Mouse (Mus musculus) adipocyte (in vitro differentiated cells): ENCODE measurements at regions not wholly inside any gene's neighbourhood (a gene's known extent, or its start where the extent isn't known, plus 50 kb on each side); places are given as distances from the start of the nearest gene placed in this dataset.

Experiments
- DNase-seq: peaks from one replicate; pipeline ENCODE4 v3.0.0-alpha.2; 2016; ENCODE audit warnings: low spot score

DNA sequence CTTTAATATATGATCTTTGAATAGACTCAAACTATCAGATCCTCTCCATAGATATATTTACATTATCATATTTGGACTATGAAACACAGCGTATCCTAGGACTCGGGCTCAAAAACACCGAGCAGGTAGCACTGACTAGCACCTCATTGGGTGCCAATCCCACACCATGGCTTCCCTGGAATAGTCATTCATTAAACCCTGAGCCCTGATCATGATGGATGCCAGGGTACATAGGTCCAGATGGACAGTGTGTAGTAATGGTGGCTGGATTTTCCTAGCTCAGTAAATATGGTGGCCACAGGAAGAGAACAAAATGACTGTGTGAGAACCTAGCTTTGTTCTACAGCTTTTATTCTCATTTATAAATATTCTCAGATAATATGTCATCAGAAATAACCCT is 390.1 kb upstream of the Nr2f2 start:
- no peak for DNase-seq

DNA sequence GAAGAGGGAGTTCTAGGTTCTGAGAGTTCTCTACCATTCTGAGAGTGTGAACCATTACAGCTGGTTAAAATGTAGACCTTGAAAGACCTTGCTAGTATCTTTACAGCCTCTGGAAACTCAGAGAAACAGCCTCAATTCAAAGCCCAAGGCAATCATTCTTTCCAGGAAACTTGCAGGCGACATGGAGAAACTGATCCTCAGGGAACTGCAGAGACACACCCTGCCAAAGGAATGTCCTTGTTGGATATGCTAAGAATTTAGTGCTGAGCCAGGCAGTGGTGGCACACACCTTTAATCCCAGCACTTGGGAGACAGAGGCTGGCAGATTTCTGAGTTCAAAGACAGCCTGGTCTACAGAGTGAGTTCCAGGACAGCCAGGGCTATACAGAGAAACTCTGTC is 388.3 kb upstream of the Nr2f2 start:
- no peak for DNase-seq

DNA sequence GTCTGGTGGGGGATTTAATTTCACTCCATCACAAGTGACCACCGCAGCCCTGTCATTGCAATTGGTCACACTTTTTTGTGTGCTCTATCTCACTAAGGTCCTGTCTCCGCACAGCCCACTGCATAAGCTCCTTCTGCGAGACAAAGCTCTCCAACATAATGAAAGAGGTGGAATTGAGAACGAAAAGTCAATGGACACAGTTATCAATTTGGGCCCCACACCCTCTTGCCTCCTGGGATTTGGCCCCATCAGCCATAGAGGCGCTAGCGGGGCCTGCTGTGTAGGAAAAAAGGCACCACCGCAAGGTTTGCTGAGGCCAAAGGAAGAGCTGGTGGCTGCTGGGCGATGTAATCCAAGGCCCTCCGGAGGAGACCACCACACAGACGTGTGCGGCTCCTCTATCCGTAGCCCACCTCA is 386.3 kb upstream of the Nr2f2 start:
- DNase-seq = no peak

DNA sequence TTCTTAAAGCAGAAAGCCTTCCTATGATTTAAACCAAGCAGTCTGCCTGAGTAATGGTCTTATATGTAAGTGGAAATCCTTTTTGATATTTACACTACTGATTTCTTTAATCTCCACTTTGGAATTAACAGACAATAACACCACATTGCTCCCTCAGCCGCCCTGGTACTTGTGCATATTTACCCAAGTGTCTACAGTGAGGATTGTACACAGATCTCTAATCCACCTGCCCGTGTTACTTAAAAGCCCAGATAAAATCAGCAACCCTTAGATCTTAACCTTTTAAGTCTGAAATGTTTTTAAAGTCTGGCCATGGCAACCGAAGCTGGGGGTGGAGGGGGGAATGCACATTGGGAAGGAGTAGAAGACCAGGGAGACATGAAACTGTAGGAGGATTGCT is 382.3 kb upstream of the Nr2f2 start:
- DNase-seq = no peak

DNA sequence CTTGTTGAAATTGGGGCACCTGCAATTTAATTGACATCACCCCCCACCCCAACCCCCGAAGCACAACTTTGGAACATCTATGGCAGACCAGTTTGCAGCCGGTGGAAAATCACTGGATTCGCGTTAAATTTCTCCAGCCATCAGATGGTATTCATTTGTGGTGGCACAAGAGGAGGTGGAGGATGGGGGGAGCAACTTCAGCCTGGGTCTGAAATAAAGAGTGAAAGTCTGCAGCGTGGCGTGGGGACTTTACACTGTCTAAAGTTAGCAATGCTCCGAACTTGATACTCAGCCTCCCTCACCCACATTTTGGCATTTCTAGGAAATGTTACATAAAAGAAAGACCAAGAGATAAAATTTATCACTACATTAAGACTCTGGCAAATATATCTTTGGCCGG is 381.8 kb upstream of the Nr2f2 start:
- no peak for DNase-seq

DNA sequence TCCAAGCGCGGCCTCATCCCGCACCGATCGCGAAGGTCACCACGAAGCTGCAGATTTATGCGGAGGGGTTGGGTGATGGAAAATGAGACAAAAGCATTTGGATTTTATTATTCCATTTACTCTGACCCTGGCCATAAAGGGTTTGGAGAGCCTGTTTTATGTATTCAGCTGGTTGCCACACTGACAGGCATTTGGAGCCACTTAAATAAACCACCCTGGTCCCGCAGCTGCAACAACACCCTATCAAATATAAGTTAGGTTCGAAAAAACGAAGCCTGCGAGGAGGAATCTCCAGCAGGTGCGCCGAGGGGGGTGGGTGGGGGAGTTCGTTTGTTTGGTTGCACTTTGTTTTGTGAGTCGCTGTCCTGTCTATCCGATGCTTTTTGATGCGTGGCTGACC is 377.8 kb upstream of the Nr2f2 start:
- DNase-seq = no peak

DNA sequence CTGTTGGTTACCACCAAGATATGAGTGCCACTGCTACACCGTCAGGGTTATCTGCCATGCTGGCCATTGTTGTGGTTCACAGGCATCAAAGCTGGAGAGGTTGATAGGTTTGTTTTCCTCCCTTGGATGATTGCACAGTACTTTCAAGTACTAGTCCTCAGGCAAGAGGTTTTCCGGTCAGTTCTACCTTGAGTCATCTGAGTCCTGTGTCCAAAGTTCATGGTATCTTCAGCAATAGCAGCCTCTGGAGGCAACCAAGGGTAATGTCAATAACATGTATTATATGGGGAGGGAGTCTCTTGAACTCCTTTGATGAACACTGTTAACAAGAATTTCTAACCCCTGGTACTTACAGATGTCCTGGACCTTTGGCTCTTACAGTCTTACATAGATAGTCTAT is 369.1 kb upstream of the Nr2f2 start:
- DNase-seq = no peak

DNA sequence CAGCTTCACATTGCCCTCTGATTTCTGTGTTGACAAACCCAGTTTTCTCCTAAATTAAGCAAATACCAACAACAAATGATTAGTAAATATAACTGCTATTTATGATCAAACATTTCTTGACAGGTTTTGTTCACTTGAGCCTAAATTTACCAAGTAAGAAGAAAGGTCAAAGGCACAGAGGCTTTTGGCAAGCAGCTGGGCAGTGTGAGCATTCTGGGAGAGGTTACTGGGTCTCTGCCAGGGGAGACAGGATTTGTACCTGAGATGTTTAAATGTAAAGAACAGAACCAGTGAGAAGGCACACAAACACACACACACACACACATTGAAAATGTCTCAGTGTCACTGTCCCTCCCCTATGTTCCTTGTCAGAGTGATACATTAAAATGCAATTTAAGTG is 367.0 kb upstream of the Nr2f2 start:
- DNase-seq = peak; percentile 62

DNA sequence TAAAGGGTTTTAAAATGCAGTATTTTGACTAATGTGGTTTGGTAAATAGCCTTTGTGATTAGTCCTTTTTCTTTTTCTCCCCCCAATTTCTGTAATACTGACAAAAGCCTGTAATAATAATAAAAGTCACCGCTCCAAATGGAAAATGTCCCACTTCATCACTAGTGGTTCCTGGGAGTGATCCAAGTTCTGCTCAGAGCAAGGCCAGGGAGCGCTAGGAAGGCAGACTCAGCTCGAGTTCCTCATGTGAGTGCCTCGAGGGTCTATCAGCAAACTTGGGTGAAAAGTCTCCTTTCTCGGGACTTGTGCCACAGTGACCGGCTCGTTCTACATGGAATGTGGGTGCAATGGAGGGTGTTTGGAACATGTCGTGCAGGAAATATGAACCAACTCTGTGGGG is 363.4 kb upstream of the Nr2f2 start:
- DNase-seq = no peak

DNA sequence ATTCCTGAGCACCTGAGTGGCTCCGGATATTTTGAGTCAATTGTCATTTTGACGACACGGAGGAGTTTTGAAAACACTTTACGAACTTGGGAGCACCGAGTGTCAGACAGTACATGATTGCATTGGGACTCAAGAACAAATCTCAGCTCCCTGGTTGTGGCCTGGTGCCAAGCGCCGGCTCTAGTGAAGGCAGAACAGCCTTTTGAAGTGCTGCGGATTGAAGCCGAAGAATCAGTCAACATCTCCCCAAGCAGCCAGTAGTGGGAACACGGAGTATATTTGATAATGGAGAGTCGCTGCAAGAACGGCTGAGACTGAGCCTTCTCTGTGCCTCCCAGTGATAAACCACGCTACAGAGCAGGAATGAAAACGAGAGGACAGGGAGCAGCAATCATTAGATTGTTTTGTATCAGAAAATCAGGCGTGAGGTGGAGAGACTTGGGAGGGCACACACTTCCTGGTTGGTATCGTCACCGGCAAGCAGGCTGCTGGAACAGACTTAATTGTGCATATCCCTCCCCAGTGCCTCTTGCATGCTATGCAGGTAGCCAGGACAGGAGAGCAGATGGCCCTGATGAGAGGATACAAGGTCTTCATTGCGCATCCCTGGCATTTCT is 351.7 kb upstream of the Nr2f2 start:
- no peak for DNase-seq

DNA sequence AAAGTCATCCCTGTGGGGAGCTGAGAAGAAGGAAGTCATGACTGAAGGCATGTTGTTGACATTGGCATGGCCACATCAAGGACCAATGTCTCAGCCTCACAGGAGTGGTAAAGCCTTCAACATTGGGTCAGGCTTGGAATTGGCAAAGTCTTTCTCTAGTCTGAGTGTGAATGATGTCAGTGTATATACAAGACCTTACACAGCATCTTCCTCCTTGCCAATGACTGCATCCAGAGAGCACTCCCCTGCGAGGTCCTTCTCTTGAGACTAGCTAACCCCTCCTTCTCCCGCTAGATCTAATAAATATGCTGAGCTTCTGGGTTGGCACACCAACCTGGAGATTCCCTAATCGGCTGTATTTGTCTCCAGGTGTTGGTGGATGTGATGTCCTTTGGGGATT is 351.1 kb upstream of the Nr2f2 start:
- no peak for DNase-seq

DNA sequence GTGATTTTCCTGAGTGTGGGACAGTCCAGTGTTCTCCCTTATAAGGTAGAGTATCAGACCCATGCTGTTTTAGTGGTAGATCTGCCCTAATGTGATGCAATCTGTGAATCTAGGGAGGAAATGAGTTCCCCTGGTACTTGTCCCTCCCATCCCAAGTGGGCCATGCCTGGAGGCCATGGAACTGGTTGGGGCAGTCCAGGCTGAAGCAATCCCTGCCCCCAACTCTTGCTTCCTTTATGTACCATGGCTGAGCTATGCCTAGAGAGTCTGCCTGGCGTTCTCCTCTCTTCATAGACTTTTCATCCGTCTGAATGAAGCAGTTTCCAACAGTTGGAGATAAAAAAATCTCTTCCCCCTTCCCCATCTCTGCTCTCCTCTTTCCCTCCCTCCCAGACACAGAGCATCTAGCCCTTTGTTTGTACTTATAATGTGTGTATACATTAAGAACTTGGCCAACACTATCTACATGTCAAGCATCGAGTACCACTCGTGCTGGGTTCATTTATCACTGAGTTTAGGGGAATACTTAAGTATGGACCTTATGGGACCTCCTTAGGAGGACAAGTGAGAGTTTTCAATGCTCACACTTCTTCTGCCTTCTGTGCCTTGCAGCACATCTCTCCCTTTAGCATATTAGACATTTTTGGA is 350.4 kb upstream of the Nr2f2 start:
- no peak for DNase-seq

DNA sequence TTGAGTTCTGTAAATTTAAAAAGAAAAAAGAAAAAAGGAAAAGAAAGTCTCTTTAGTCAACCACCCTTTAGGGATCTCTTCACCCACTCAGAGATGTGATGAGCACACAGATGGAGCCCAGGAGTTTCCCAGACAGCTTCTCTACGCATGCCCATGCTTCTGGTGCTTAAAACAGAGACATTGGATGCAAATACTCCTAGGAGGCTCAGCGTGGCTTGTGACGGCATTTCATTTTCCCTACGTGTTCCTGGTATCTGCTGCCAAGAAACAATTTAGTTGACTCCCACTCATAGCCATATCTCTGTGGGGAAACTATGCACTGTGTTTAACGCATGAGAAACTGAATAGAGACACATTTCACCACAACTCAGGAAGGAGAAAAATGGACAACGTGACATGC is 345.6 kb upstream of the Nr2f2 start:
- DNase-seq = no peak

DNA sequence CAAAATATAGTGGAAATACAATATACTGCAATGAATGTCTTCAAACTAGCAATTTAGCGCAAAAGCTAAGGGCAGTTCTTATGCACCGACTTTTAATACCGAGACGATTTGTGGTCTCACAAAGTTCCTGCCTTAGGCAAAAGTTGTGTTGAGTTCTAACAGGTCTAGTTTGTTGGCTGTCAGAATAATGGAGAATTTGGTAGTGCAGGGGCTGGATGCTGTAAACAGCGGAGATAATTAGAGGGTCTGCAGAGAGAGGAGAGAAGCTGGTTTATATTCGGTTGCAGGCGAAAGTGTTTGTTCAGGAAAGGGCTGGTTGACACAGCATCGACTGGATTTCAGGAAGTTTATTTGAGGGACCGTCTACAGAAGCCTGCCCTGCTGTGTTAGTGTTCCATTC is 339.7 kb upstream of the Nr2f2 start:
- no peak for DNase-seq

DNA sequence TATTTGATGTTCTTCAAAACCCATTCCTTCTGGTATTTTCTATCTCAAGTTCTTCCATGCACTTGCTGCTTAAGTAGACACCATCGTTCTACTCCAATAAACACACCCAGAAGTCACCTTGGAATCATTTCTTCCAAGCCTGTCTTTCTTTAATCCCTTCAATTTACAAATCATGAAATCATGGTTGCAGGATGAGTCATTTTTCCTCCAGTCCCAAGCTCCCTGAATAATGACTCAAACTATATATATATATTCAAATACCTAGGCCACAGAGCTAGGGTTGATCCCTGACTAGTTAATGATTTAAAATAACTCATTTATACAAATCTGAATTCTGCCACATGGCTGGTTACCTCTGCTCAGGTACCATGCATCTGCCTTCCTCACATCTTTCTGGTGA is 337.2 kb upstream of the Nr2f2 start:
- DNase-seq = no peak

DNA sequence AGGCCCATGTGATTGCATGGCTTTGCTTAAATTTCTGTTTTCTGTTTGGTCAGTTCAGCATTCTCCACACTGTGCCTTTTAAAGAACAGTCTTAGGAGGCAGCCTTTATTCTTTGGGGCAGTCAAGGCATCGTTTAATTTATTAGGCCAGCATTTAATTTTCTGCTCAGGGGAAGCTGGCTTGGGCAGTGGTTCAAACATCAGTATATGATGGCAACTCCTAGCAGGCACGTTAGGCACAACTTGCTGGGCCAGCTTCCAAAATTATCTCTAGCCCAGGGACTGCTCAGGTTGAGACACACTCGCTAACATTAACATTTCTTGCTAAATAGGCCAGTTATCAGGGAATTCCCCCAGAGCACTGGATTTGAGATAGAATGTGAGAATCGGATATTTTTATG is 333.9 kb upstream of the Nr2f2 start:
- no peak for DNase-seq

DNA sequence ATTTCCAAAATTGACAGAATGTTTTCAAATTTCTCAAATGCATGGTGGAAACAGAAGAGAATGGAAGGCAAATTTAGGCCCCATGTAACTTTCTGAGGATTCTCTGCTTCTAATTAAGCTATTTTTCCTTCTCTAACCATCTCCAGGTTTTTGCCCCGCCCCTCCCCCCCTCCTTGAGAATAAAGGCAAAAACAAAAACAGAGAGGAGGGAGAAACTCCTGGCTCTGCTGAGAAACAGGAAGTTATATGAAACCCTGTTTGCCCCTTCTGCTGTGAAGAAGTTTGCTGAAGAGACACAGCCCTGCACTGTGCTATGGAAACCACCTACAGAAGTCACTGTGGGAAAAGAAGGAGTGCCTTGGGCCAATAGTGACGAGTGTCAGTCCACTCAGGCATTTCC is 332.9 kb upstream of the Nr2f2 start:
- no peak for DNase-seq

DNA sequence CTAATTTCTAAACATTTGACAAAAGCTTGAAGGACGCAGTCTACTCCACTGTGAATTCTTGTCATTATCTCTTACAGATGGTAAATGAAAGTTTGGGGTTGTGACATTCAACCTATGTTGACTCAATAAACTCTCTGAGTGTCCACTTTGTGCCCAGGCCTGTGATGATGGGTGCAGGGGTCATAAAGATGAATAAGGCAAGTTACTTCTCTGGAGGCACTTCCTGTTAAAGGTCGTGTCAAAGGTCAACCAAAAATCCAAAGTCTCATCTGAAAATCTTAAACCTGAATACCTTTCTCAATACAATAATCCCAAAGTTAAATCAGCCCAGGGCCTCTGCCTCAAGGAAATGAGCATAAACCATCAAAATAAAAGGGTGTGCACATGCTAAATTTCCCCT is 332.5 kb upstream of the Nr2f2 start:
- no peak for DNase-seq

DNA sequence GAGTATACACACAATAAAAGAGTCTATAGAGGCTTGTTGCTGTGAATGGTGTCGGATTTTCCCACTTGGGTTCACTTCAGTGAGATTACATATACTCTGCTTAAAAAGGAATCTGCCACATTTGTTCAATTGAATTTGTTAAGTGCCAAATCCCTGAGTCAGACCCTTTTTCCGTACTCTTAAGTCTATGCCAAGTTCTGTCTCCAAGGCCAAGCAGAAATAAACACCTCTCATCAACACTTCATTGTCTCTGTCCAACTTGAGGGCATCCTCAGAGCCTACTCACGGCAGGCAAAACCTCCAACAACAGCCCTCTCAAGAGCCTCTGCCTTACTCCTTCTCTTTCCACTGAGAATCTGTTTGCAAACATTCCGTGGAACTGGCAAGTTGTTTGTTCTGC is 325.6 kb upstream of the Nr2f2 start:
- DNase-seq = no peak

DNA sequence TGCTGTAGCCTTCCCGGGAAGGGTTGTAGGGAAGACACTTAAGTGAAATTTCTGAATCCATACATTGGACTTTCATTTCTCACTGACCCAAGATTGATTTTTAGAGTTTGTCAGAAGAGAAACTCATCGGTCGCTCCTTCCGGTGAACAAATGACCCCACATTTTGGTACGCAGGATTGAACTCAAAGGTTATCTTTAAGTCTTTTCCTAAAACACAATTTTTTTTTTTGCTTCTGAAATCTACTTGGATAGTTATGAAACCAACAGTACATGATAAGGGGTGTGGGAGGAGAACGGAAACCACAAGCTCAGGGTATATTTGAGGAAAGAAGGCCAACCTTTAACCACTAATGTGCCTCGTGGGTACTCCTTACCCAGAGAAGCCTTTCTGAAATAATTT is 324.3 kb upstream of the Nr2f2 start:
- no peak for DNase-seq

DNA sequence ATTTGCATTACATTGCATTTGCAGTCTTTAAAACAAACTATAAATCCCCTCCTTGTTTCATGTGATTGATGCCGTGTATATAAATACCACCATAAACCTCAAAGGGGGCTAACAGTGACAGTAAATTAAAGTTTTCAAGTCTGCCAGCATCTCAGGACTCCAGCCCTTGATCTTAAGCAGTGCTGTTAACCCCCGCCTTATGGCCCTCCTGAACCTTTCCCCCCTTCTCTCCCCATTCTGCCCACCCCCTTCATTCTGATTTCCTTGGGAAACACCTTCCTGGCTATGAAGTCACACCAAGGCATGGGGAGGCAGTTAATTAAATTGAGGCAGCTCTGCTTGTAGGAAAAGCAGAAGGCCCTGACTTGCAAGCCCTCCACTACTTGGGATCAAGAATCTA is 302.5 kb upstream of the Nr2f2 start:
- no peak for DNase-seq

DNA sequence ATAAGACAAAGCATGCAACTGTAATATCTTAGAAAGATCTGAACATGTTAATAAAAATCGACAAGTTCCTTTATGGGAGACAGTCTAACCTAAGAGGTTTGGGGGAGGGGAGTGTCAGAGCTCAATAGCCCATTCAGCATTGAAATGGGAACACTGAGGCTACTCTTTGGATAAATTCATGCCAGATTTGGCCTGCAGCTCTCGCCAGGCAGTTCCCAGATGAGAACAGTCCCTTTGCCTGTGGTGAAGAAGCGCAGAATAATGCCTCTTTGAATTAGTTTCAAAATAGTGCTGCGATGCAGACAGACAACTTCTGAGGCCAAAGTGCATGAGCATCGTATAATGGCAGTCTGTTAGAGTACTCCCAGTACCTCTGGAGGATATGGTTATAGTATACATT is 293.6 kb upstream of the Nr2f2 start:
- no peak for DNase-seq

DNA sequence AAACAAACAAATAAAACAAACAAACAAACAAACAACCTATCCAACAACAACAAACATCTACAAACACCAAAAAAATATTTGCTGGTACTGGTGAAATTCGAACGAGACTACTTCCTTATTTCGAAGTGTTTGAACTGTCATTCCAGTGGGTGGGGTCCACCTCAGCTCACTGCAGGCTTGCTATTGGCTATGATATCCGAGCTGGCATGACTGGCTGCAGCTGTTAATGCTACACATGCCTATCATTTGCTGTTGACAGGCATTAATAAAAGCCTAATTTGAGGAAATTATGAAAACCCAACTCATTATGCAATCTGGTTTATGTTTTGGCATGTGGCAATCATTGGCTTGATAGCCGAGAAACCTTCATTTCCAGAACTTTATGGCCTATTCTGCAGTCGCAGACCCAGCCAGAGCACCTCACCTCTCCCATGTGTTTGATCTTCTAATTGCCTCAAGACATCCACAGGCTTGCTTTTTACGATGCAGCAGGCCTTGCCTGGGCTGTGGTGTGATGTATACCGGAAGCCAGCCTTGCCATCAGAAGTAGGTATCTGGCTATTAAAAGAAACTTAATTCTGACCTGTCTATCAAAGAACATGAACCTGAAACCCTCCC is 283.3 kb upstream of the Nr2f2 start:
- DNase-seq = no peak

DNA sequence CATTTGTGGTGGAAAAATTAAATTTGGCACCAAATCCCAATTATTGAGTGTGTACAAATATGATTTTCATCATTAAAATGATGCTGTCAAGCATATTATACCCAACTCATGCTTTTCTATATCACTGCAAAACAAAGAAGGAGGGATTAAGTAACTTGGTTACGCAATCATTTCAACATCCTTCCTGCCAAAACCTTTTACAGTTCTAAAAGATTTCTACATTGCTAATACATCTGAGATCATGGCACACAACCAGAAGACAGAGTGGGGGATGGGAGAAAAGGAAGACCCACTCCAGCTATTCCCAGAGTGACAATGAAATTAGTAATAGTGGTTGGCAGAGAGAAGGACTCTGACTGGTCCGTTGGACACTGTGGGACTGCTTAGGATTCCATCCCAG is 280.3 kb upstream of the Nr2f2 start:
- no peak for DNase-seq
